Mouse (Mus musculus): ENCODE measurements around the gene Npm3. TPM values are rescaled to one million over a fixed set of nuclear protein-coding genes. Genes with fewer than 3 reads are reported as not detected.

Gene Npm3
- total RNA-seq (2021) = 10 to 100 TPM; 11.0 to 13.3 TPM
- long read RNA-seq, experiment 1, partial matches to known transcripts = 0 of 1 reads
- long read RNA-seq, experiment 1, other reads (novel, unspliced or antisense) = 0 of 1 reads
- long read RNA-seq, experiment 2, partial matches to known transcripts = 1 of 1 reads
- long read RNA-seq, experiment 2, other reads (novel, unspliced or antisense) = 0 of 1 reads

GRCm38 (mm10) chr19:45749243-45750043 lies at the start of gene Npm3:
Npm3 (minus strand) TSS chr19:45749591.
- DNase-seq = peak; percentile 90
- no peak for TF ChIP-seq CTCF (IDR thresholded peaks at IDR 0.05)
- Histone ChIP-seq H3K27ac (peak within 1 kb of the TSS; percentile 82), H3K4me3 (peak within 1 kb of the TSS; percentile 88)
- intact Hi-C loops (cut with DNase I) = loop anchor here (5.0 kb wide), 1 partner anchor 527 kb away; no protein-coding TSS in a partner anchor

- intact Hi-C loops (cut with DNase I) = no loop called here
- no peak for TF ChIP-seq CTCF (IDR thresholded peaks at IDR 0.05)
- Histone ChIP-seq H3K4me3 (no peak overlapping the region), H3K27ac (no peak overlapping the region)
- DNase-seq = no peak
Observed at GRCm38 (mm10) chr19:45796879-45797278, 47.5 kb upstream of the Npm3 start.

DNA sequence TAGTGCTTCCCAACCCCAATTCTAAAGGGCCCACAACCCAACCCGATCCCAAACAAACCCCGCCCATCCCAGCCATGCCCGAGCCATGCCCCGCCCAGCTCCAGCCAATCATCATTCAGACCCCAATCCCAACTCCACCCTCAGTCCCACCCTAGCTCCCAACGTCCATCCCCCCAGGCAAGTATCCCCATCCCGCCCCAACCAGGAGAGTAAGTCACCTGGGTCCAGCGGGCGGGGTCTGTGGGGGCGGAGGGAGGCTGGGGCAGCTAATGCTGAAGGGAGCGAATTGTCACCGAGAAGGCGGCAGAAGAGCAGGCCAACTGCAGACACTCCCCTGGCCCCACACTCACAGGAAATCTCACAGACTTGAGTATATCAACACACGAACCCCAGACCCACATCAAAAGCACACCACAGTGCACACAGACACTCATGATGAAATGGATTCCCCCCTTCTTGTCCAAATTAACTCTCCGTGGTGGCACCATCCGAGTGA lies 46.7 kb upstream of the Npm3 start:
- intact Hi-C loops (cut with DNase I) = no loop called here
- TF ChIP-seq CTCF (IDR thresholded peaks at IDR 0.05) = no peak
- no peak overlapping the region for H3K27ac ChIP-seq
- DNase-seq = peak; percentile 44
- H3K4me3 ChIP-seq = peak overlapping the region; percentile 35; the same call in 1 of the 2 replicates

DNA sequence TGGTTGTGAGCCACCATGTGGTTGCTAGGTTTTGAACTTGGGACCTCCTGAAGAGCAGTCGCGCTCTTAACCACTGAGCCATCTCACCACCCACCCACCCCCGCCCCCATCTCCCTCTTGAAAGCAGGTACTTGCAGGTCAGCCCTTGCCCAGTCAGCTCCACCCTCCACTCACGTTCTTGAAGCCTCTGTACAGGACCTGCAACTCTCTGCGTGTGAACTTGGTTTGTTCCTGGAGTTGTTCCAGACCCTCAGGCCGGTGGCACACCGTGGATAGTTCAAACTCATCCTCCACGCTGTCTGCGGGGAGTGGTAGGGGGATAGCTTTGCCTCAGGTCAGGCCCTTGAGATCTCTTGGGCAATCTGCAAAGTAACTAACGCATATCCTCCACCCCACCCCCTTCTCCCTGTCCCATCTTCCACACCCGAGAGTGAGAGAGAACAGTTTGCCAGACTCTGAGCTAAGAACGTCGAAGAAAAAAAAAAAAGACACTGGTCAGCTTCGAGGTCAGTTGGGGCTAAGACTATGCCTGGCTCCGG lies 46.1 kb upstream of the Npm3 start:
- Histone ChIP-seq H3K27ac (no peak overlapping the region), H3K4me3 (peak overlapping the region; percentile 35; the same call in 1 of the 2 replicates)
- intact Hi-C loops (cut with DNase I) = no loop called here
- no peak for TF ChIP-seq CTCF (IDR thresholded peaks at IDR 0.05)
- no peak for DNase-seq

DNA sequence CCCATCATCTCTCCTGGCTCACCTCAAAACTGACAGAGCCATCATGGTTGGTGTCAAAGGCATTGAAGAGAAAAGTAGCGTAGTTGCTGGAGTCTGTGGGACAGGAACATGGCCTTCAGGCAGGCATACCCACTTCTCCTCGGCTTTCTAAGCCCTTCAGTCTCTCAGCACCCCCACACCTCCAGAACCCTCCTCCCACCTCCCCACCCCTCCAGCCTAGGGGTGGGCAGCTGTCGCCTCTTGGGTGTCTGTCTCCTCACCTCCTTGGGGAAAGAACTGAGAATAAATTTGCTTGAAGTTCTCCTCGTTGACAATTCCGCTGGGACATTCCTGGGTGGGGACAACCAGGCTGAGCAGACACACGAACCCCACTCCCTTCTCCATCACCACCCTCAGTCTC lies 45.3 kb upstream of the Npm3 start:
- DNase-seq = no peak
- intact Hi-C loops (cut with DNase I) = no loop called here

GRCm38 (mm10) chr19:45792404-45792803 lies 43.0 kb upstream of the Npm3 start:
- intact Hi-C loops (cut with DNase I) = no loop called here
- no peak for TF ChIP-seq CTCF (IDR thresholded peaks at IDR 0.05)
- H3K27ac ChIP-seq = no peak overlapping the region
- no peak for DNase-seq
- no peak overlapping the region for H3K4me3 ChIP-seq

More for the DNA sequence above, 45.3 kb upstream of the Npm3 start:
- TF ChIP-seq CTCF (IDR thresholded peaks at IDR 0.05) = no peak
- Histone ChIP-seq H3K4me3 (no peak overlapping the region), H3K27ac (no peak overlapping the region)

DNA sequence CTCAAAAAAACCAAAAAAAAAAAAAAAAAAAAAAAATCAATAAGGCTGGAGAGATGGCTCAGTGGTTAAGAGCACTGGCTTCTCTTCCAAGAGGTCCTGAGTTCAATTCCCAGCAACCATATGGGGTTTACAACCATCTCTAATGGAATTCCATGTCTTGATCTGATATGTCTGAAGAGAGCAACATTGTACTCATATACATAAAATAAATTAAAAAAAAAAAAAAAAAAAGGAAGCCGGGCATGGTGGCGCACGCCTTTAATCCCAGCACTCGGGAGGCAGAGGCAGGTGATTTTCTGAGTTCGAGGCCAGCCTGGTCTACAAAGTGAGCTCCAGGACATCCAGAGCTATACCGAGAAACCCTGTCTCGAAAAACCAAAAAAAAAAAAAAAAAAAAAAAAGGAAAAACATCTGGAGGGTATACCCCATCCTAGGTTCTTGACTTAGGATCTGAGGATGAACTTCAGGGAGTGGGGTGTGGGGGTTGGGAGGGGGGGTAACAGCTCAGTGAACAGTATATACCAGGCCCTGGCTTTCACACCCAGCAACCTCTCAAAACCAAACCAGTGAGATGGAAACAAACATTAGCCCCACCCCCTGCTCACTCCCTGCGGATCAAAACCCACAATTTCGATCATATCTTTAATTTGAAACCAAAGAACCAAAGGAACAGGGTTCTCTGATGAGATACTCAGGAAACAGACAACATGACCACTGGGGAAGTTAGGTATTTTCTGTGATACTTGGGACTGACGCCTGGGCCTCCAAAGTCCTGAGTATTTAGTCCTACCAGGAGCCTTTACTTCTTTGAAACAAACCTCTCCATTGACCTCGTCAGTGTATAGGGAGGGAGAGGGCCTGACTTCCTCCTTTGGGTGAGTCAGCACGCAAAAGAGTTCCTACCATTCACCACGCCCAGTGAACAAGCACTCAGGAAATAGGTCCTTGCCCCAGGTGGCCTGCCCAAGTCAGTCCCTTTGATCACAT lies 40.8 kb upstream of the Npm3 start:
- H3K27ac ChIP-seq = no peak overlapping the region
- no peak overlapping the region for H3K4me3 ChIP-seq
- intact Hi-C loops (cut with DNase I) = no loop called here
- DNase-seq = peak; percentile 3
- no peak for TF ChIP-seq CTCF (IDR thresholded peaks at IDR 0.05)

- no peak overlapping the region for H3K4me3 ChIP-seq
- intact Hi-C loops (cut with DNase I) = no loop called here
- DNase-seq = no peak
- H3K27ac ChIP-seq = no peak overlapping the region
- TF ChIP-seq CTCF (IDR thresholded peaks at IDR 0.05) = no peak
Observed at GRCm38 (mm10) chr19:45789365-45789764, 40.0 kb upstream of the Npm3 start.

DNA sequence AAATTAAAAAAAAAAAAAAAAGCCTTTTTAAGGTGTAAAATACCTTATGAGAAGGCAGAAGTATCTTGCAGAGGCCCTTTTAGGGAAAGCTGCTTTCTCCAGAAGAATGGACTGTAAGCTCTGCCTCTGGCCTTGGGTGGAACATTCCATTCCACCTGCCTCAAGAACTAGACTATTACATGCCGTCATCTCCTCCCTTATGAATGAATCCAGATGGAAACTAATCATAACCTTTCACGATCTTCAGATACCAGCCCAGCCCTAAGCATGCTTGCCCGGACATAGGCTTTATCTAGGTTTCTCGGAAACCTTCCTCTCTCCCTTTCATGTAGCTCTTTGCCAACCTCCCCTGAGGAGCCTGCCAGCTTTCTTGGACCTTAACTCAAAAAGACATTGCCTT lies 38.9 kb upstream of the Npm3 start:
- DNase-seq = no peak
- TF ChIP-seq CTCF (IDR thresholded peaks at IDR 0.05) = no peak
- Histone ChIP-seq H3K27ac (no peak overlapping the region), H3K4me3 (no peak overlapping the region)
- intact Hi-C loops (cut with DNase I) = no loop called here

DNA sequence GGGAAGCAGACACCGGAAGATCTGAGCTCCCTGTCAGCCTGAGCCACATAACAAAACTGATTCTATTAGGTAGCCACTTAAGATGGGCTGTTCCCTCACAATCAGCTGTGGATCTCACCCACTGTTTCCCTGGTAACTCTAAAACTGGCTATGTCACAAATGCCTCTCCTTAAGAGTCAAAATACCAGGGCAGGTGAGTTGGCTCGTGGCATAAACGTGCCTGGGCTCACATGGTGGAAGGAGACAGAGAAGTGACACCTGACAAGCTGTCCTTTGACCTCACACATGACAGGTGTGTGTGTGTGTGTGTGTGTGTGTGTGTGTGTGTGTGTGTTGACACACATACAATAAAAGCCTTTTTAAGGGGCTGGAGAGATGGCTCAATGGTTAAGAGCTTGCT lies 38.1 kb upstream of the Npm3 start:
- intact Hi-C loops (cut with DNase I) = no loop called here
- no peak for TF ChIP-seq CTCF (IDR thresholded peaks at IDR 0.05)
- Histone ChIP-seq H3K4me3 (no peak overlapping the region), H3K27ac (no peak overlapping the region)
- DNase-seq = no peak

- no peak overlapping the region for H3K4me3 ChIP-seq
- intact Hi-C loops (cut with DNase I) = no loop called here
- H3K27ac ChIP-seq = no peak overlapping the region
- no peak for DNase-seq
- TF ChIP-seq CTCF (IDR thresholded peaks at IDR 0.05) = no peak
Observed at GRCm38 (mm10) chr19:45785470-45785869, 36.1 kb upstream of the Npm3 start.

DNA sequence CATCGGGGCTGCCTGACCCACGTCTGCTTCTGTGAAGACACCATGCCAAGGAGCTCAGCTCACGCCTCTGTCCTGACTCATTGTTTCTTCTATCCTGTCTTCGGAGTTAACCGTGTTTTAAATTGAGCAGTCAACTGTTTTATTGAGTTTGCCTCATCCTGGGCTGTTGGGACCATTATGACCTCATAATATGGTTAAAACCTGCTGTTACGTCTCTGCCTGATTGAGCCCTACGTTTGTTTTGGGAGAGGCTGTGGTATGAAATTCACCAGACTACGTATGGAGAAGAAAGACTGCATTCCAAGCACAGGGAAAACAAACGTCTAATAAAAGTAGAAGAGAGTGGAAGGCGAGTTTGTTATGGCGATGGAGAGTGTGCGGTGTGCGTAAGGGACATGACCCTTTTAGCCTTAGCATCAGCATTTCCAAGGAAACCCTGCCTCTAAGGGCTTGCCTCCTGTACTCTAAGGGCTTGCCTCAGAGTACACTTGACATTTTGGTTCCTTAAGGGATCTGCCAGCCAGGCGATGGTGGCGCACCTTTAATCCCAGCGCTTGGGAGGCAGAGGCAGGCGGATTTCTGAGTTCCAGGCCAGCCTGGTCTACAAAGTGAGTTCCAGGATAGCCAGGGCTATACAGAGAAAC lies 34.7 kb upstream of the Npm3 start:
- Histone ChIP-seq H3K4me3 (peak overlapping the region; percentile 99), H3K27ac (peak overlapping the region; percentile 99)
- TF ChIP-seq CTCF (IDR thresholded peaks at IDR 0.05) = no peak
- intact Hi-C loops (cut with DNase I) = no loop called here
- peak; percentile 38 for DNase-seq

All from gastrocnemius, adult 2 months (tissue).